Mouse (Mus musculus): ENCODE results near the gene Lrba.

Gene Lrba

DNA sequence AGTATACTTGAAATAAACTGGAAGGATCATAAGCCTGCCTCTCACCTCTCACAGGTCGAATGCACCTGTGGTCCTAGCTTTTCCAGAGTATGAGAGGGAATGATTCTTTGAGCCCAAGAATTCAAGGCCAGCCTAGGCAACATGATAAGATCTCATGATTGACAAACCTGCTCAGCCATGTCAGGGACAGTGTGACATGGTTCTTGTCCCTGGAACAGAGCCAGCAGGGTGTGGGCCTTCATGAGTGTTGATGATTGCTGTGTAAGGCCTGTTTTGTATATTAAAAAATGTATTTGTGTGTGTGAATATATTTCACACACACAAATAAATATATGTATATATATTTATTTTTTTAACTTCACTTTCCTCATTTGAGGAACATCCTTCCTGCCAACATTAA is 29.3 kb downstream of the Lrba start:
- DNase-seq (ENCODE audit: low spot score in 2 of 2): no peak

DNA sequence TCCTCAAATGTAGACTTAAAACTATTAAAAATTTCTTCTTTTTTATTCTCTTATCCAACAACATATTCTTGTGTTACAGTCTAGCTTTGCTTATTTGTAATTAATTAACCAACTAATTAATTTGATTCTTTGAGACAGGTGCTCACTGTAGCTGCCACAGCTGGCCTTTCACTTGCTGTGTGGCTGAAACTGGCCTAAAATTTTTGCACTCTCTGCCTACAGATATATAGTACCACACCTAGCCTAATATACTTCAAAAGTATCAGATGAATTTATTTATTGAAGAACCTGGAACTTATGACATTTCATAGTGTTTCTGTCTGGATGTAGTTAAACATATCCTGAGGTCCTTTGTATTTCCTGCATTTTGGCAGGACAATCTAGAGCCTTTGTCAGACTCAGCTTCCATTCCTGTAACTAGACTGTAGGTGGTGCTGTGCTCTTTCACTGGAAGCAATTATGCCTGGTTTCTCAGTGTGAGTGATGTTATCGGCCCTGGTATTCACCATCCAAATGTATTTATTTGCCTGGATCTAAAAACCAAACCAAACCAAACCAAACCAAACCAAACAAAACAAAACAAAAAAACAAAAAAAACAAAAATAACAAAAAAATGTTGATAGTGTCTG is 43.7 kb downstream of the Lrba start:
- DNase-seq (ENCODE audit: low spot score in 2 of 2): peak in 1 of 2 experiments; percentile 8

DNA sequence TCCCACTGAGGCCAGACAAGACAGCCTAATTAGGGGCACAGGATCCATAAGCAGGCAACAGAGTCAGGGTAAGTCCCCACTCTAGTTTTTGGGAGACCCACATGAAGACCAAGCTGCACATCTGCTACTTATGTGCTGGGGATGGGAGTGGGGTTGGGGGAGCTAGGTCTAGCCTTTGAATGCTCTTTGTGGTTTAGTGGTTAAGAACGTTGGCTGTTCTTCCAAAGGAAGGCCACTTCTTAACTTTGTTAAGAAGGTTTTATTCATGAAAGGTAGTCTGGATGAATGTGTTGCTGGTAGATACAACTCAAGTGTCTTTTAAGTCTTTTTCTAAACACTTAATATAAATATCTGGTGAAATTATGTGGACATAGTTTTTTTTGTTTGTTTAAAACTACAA is 51.2 kb downstream of the Lrba start:
- no peak for DNase-seq (ENCODE audit: low spot score in 2 of 2)

DNA sequence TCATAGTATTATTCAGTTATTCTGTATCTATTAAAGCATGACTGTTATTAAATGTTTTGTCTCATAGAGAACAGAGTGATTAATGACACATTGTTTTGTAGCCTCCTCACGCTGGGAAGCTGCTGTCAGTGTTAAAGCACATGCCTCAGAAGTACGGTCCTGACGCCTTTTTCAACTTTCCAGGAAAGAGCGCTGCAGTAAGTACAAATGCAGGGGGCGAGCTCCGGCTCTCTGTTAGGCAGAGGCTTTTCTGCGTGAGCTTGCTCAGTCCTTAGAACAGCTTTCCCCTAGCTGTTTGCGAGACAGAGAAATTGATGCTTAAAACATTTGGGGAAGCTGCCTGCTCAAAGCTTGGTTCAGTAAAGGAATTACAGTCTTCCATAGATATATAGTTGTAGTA is 66.8 kb downstream of the Lrba start:
- no peak for DNase-seq (ENCODE audit: low spot score in 2 of 2)

DNA sequence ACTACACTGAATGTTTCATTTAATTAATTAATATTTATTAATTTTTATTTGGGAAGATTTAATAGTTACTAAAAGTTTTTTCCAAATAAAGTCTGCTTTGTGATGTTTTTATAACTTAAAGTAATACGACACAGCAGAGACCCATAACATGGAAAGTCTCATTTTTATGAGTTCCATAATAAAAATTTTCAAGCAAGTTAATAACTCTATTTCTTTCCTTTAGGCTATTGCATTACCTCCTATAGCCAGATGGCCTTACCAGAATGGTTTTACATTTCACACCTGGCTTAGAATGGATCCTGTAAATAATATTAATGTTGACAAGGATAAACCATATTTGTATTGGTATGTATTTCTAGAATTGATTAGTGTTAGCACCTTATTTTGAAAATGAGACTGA is 70.4 kb downstream of the Lrba start:
- DNase-seq (ENCODE audit: low spot score in 2 of 2): no peak

DNA sequence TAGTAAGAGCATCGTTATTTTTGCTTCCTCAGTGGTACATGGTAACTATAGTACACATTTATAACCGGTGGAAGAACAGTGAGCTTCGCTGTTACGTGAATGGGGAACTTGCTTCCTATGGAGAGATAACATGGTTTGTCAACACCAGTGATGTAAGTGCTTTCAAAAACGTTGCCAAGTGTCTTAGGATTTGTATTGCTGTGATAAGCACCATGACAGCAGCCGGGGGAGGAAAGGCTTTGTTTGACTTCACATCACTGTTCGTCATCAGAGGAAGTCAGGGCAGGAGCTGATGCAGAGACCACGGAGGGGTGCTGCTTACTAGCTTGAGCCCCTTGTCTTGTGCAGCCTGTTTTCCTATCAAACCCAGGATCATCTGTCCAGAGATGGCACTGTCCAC is 71.7 kb downstream of the Lrba start:
- DNase-seq (ENCODE audit: low spot score in 2 of 2): no peak

DNA sequence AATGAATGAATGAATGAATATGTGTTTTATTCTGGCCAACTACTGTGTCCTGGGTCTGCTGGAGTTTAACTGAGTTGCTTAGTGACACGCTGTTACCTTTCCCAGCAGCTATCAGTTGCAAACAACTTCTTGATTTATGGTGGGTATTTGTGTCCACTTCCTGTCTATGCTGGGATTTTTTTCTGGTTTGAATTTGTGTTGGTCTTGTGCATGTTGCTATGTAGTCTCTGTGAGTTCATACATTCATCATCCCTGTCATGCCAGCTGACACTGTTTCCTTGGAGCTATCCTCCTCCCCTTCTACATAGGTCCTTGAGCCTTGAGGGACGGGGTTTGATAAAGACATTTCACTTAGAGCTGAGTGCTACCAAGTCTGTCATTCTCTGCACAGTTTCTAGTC is 84.4 kb downstream of the Lrba start:
- DNase-seq (ENCODE audit: low spot score in 2 of 2): no peak

DNA sequence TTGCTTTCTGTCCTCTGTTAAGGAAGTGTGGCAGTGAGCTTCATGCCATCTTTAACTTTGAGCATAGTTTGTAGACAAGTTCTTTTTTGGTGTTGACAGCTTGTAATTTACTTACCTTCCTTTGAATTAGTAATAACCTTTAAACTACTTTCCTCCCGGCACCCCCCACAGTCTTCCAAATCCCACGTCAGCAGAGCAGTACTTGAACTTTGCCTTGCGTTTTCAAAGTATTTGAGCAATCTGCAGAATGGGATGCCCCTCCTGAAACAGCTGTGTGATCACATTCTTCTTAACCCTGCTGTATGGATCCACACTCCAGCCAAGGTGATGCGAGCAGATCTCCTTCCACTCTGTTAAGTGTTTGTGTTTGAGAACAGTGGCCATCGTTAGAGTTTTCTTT is 85.7 kb downstream of the Lrba start:
- DNase-seq (ENCODE audit: low spot score in 2 of 2): no peak

DNA sequence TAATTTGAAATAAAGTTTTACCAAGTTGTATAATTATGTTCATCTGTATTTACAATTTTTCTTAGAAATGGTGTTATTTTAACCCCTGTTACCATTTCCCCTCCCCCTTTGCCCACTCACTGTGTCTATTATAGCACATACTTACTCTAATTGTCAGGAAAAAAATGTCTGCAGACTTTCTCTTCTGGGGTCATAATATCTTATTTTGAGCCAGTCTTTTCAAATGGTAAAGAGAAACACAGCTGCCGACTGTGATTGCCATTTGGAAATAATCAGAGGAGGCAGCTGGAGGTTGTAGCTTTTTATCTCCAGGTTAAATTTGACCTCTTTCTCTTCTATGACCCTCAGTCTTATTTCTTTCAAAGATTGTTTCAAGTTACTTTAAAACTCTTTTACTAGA is 86.9 kb downstream of the Lrba start:
- no peak for DNase-seq (ENCODE audit: low spot score in 2 of 2)

DNA sequence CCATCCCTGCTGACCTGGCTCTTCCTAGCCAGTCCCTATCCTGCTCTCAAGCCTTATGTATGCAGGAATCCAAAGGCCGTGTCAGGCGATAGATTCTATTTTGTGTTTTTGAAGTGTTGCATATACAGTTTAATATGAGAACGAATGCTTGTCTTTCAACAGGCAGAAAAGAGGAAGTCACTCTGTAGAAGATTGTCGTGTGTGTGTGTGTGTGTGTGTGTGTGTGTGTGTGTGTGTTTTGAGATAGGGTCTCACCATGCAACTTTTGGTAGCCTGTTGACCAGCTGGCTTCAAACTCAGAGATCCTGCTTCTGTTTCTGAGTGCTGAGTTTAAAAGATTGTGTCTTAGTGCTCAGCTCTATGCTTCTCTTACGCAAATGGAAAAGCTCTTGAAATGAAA is 93.2 kb downstream of the Lrba start:
- DNase-seq (ENCODE audit: low spot score in 2 of 2): peak in 1 of 2 experiments; percentile 4

DNA sequence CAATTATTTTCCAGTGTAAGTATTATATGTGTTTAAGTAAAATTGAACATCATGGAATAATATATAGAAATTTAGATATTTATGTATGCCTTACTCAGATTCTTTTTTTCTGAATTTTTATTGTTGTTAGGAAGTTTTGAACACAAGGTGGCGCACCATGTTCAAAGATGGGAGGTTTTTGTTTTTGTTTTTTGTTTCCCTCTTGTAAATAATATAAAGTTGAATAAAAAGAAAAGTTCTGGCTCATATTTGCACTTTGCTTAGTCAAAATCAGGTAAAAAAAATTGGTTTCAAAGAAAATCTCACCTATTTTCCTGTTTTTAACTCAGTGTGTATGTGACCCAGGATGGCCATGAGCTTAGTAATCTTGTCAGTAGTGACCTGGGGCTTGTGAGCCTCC is 104.1 kb downstream of the Lrba start:
- no peak for DNase-seq (ENCODE audit: low spot score in 2 of 2)

DNA sequence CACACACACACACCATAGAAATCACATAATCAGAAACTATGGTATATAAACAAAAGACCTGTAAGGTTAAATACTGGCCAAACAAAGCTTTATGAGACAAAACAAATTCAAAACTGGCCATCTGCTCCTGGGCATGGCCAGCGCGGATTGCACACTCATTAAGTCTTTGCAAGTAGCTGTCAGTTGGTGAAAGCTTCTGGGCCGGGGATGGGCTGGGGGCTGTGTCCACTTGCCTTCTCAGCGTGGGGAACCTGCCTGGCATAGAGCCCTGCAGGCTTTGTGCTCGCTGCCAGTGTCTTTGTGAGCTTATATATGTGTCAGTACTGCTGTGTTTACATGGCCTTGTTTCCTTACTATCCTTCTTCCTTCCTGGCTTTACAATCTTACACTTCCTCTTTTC is 118.8 kb downstream of the Lrba start:
- DNase-seq (ENCODE audit: low spot score in 2 of 2): no peak

DNA sequence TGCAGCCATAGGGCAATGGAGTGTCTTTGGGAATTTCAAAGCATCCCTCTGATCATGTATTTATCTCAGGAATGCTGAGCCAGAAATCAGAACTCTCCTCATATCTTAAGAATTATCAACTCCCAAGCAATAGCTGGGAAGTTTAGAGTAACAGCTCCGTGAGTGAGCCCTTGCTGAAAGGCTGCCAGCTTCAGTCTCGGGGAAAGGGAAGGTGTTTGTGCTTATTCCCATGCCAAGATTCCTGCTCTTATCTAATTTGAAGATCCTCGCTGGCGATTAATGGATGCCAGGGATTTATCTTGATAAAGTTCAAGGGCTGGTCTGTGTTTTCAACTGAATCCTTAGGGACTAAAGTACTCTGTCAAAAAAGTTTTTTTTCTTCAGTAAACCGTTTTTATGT is 138.0 kb downstream of the Lrba start:
- DNase-seq (ENCODE audit: low spot score in 2 of 2): no peak

DNA sequence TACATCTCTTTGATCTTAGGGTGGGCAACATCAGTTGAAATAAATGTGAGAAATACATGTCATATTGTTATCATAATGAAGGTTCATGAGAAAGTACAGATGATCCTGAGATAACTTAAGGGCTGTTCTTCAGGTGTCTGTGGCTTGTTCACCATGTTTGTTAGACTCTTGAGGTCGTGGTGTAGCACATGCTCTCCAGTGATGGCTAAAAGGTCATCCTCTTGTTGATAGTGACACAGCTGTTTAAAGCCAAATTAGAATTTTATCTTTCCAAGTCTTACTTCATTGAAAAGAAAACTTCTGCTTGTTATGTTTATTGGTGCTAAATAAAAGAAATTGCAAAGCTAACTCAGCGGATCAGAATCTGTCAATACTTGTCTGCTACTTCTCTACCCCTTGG is 147.0 kb downstream of the Lrba start:
- DNase-seq (ENCODE audit: low spot score in 2 of 2): no peak

DNA sequence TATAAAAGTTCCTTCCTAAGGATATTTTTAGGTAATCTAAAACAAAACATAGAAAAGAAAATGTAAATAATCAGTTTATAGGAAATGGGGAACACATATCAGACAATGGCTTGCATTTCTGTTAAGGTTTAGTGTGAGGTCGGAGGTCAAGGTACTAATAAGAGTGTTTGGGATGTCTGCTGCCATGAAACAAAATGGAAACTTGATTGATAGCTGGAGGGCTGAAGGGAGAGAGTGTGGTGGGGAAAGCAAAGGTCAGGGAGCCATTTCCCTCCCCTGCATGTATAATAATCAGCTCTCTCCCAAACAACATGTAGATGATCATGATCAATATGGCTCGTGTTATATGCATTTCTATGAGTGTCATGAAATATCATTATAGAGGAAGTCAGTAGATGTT is 150.8 kb downstream of the Lrba start:
- DNase-seq (ENCODE audit: low spot score in 2 of 2): no peak

DNA sequence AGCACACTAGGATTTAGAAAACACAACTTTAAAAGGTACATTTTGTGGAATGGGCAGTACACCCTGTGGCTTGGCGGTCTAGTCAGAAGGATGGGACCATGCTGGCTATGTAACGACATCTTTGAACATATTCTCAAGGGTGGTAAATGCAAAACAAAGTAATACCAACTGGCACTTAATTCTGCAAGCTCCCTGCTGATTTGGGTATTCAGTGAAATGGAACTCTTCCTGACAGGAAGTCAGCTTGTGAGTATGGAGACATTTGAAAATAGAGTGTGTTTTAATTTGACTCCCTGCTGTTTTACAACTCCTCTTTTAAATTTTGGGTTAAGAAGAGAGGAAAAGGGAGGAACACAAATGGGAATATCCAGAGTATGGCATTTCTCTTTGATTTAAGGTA is 158.1 kb downstream of the Lrba start:
- no peak for DNase-seq (ENCODE audit: low spot score in 2 of 2)

DNA sequence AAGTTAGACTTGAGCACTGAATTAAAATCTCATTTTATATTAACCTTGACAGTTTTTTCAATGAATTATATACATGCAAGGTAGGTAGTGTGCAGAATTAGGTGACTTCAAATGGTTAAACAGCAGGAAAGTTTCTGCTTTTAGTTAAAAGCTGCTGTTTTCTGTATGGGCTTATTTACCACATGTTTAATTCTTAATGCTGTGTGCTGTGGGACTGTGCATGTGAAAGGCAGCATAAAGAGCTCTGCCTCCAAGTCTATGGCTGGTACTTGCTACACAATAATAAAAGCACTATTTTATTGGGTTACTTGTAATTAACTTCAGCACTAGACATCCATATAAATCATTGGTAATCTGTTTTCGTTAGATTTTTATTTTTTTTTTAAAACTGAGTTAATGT is 160.6 kb downstream of the Lrba start:
- DNase-seq (ENCODE audit: low spot score in 2 of 2): no peak

DNA sequence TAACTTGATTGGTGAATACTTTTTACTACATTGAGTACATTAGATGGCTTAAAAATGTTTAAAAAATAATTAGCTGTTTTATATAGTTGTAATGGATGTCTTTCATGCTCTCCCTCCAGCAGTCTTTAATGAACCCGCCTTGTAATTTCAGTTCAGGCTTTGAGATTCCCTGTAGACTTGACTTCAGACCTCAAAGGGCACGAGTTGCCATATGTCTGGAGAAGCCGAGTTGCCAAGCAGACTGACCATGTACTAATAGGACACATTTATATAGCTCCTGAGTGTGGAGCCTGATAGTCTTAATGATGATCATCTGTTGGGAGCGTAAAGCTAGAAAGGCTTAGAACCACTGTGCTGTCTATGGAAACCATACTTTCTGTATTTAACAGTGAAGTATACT is 161.8 kb downstream of the Lrba start:
- DNase-seq (ENCODE audit: low spot score in 2 of 2): no peak

DNA sequence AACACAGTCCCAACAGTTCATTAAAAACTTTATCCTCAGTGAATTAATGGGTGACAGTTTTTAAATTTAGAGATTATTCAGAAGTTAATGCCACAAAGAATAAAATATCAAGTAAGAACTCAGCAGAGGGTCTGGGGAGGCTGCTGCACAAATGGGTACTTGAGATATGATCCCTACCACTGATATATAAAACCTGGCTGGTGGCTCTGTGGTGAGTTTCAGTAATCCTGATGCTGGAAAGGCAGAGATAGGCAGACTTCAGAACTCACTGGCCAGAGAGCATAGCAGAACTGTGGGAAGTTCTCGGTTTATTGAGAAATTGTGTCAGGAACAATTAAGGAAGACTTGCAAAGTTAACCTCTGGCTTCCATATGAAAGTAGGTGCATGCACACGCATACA is 199.3 kb downstream of the Lrba start:
- no peak for DNase-seq (ENCODE audit: low spot score in 2 of 2)

DNA sequence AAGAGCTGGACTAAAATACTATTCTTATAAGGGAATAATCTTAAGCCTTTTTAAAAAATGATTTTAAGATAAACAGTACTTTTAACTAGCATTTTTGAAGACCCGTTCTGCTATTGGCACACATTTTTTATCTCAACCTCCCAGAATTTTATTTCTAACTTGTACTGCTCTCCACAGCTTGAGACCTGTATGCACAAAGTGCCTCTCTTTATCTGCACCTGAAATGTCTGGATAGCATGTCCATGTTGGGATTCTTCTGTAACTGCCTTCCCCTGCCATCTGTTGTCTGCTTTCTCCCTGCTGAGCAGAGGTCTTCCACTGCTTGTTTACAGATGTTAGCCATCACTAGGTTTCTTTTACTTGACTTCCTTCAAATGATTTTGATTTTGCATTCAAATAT is 202.3 kb downstream of the Lrba start:
- no peak for DNase-seq (ENCODE audit: low spot score in 2 of 2)

DNA sequence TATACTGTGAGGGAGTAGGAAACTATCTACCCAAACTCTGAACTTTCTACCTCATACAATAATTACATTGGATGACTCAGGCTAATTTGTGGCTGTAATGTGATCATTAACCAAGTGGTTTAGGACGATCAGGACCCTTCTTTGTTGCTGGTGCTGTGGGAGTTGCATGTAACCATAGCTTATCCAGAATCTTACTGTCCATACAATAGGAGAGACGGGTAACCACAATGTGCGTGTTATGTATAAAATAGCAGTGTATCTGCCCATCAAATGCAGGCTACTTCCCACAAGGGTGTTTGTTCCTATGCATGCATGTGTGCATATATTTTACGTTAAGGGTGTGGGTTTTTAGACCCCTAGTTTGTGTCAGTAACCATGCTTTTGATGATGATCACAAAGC is 219.0 kb downstream of the Lrba start:
- no peak for DNase-seq (ENCODE audit: low spot score in 2 of 2)

DNA sequence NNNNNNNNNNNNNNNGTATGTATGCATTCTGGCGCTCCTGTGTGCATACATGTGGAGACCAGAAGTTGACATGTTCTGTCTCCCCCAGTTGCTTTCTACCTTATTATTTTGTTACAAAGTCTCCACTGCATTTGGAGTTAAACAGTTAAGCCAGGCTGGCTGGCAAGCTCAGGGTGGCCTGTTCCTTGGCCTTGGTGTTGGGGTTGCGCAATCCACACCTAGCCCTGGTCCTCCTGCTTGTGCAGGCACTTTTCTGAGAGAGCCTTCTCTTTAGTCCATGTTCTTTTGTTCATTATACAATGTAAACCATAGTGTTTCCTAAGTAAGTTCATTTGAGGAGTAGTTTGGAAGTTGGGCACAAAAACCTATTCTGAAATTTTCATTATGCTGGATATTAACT is 226.7 kb downstream of the Lrba start:
- no peak for DNase-seq (ENCODE audit: low spot score in 2 of 2)

DNA sequence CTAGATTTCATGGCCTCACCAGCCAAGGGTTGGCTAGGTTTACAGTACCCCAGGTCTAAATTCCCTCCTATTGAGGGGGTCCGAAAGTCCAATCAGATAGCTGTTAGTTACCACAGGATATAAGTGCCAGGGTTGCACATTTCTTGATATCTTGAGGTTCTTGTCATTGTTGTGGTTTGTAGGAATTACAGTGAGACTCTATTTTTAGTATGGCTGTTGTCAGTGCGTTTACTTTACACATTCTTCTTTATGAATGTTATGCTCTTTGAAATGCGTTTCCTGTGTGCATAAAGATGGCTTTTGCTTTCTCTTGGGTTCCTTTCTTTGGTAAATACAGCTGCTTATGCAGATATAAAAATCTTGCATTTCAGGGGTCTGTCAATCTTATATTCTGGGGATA is 237.1 kb downstream of the Lrba start:
- DNase-seq (ENCODE audit: low spot score in 2 of 2): no peak

DNA sequence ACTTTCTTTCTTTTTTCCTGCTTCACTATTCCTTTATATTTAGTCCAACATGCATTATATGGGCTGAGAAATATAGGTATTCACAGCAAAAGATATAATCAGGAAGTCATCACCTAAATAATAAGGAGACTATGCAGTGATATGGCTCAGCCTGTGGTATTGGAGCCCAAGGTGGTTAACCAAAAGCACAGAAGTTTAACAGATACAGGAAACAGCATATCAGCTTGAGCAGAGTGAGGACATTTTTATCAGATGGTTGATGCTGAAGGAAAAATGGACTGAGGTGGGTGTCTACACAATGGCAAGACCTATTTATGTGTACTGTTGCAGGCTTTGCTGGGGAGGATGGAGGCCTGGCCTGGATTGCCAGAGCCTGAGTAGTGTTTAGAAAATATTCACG is 265.5 kb downstream of the Lrba start:
- DNase-seq (ENCODE audit: low spot score in 2 of 2): no peak

DNA sequence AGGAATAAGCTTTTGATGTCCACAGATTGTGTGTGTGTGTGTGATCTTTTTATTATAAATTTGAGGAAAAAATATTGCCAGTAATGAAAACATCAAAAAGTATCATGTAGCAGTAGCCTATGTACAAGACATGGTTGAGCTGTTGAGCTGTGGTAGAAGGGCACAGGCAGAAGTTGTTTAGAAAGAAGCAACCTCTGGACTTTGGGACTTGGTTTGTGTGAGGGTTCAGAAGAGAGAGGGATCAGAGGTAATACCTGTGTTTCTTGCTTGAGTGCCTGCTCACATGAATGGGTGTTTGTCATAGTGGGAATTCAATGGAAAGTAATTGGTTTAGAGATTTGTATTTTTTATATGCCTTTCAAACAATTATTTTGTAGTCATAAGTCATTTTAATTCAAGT is 276.1 kb downstream of the Lrba start:
- no peak for DNase-seq (ENCODE audit: low spot score in 2 of 2)

All from spleen, postnatal 36 days (tissue).